ENCODE assay signal across 8 mouse cellular contexts in genomic region chr5:32197698-32198097, GRCm38 (mm10). TPM values are rescaled to one million over a fixed set of nuclear protein-coding genes. Genes with fewer than 3 reads are reported as not detected.
A peak's percentile ranks its signal among the peaks of the same experiment; 100 is the strongest.
DNase-seq lines count a peak whose midpoint lies in the region; ATAC-seq lines count a peak whose summit lies in the region.

No protein-coding gene starts in this region.

- 11% methylated on average over 4 of the region's 4 CpGs for WGBS in forebrain, embryonic 15.5 days
- 12% methylated on average over 4 of the region's 4 CpGs for WGBS in lung, embryonic 15.5 days

- H3K27me3 ChIP-seq in forebrain, embryonic 15.5 days: no peaks in the 10 kb centered on the region
- no peaks in the 10 kb centered on the region for H3K27me3 ChIP-seq in lung, embryonic 15.5 days

- H3K36me3 ChIP-seq in forebrain, embryonic 15.5 days: no peaks in the 10 kb centered on the region
- no peaks in the 10 kb centered on the region for H3K36me3 ChIP-seq in lung, embryonic 15.5 days

- no peak overlapping the region for H3K4me3 ChIP-seq in forebrain, embryonic 15.5 days
- H3K4me3 ChIP-seq in lung, embryonic 15.5 days: no peak overlapping the region

- no peaks in the 10 kb centered on the region for H3K4me1 ChIP-seq in forebrain, embryonic 15.5 days
- peaks cover 2% of the 10 kb centered on the region; the same call in 1 of the 2 replicates for H3K4me1 ChIP-seq in lung, embryonic 15.5 days

- no peak overlapping the region for H3K27ac ChIP-seq in forebrain, embryonic 15.5 days (replicated peaks)
- no peak overlapping the region for H3K27ac ChIP-seq in lung, embryonic 15.5 days

- intact Hi-C loops in heart, postnatal 25 days (cut with DNase I): loop anchor here (1.0 to 5.0 kb wide), 4 partner anchors 55 to 635 kb away; no protein-coding TSS in a partner anchor

- H3K9me3 ChIP-seq in forebrain, embryonic 15.5 days: no peaks in the 10 kb centered on the region
- no peaks in the 10 kb centered on the region for H3K9me3 ChIP-seq in lung, embryonic 15.5 days

- peak; percentile 90 for DNase-seq in MEL-GATA-1-ER (ENCODE audit: extremely low read depth, low read depth)
- DNase-seq in c-Kit-positive CD71-positive TER-119-positive erythroid progenitor cells, embryonic 14.5 days (ENCODE audit: low spot score): peak; percentile 71
- peak; percentile 79 for DNase-seq in heart, postnatal 25 days (ENCODE audit: low spot score)
- DNase-seq in layer of hippocampus, adult 9-10 months (ENCODE audit: low spot score): peak; percentile 93
- peak; percentile 66 for DNase-seq in retina, postnatal 7 days (ENCODE audit: low read depth, low spot score)
- DNase-seq in urinary bladder, adult 18-20 months (ENCODE audit: low spot score in 2 of 2): peak; percentile 89 to 92

- 0 out of 2 replicates have a peak, but pooled peaks have one; percentile 38 for ATAC-seq in forebrain, embryonic 15.5 days (replicated peaks)
- peak; percentile 69; the same call in 1 of the 2 replicates for ATAC-seq in lung, embryonic 15.5 days (ENCODE audit: borderline replicate concordance, extremely low read depth, low FRiP score, low TSS enrichment)

- no peak overlapping the region for H3K9ac ChIP-seq in forebrain, embryonic 15.5 days (replicated peaks)
- no peak overlapping the region for H3K9ac ChIP-seq in lung, embryonic 15.5 days

- no peak overlapping the region for H3K4me2 ChIP-seq in forebrain, embryonic 15.5 days (replicated peaks)
- H3K4me2 ChIP-seq in lung, embryonic 15.5 days: no peak overlapping the region

RNA-seq across cellular contexts. Expression of gene Plb1, which starts 34.8 kb away (rescaled TPM):
- 0.06 TPM in 1 of 2 replicates, not detected in the other for polyA plus RNA-seq in forebrain, embryonic 15.5 days (2015; fragmentation: Nextera tagmentation; extraction: Ambion mirVana)
- 1 to 10 TPM; 1.5 TPM for total RNA-seq in heart, postnatal 25 days (2021)
- polyA plus RNA-seq in lung, embryonic 15.5 days (2015; fragmentation: Nextera tagmentation; extraction: Ambion mirVana): 16.3 and 16.9 TPM in 2 replicates

Comparison
In these comparisons a context has a peak if more than half of its experiments do, and no peak if none do; other contexts are left out.
1. RNA of gene Plb1, which starts 34.8 kb away (polyA plus RNA-seq): 16.3 to 16.9 TPM in lung, embryonic 15.5 days; 0.06 TPM in forebrain, embryonic 15.5 days; every median in the first group is over 10 times any median in the second.
2. Peak in every context shown above with its lines, with median percentiles within 50 percentile points of each other: DNase-seq.